Mouse (Mus musculus) thymus, adult 18-20 months (tissue): Measurements from ENCODE around the gene Uqcrc1.

Experiments used
- DNase-seq, 2 experiments: peaks; one replicate each; pipeline ENCODE4 v3.0.0; 2022; ENCODE audit warnings: mixed read lengths in 2 of 2

The Uqcrc1 gene

GRCm38 (mm10) chr9:108987704-108988350 lies 51.4 kb downstream of the Uqcrc1 start:
- DNase-seq: no peak

- no peak for DNase-seq
Measured at GRCm38 (mm10) chr9:108989802-108990461, 53.5 kb downstream of the Uqcrc1 start.

GRCm38 (mm10) chr9:108990462-108990820 lies 54.0 kb downstream of the Uqcrc1 start:
- no peak for DNase-seq

GRCm38 (mm10) chr9:108991428-108992084 lies 55.1 kb downstream of the Uqcrc1 start, which contains the start of gene Pfkfb4:
Gene Pfkfb4 (plus strand): TSS chr9:108991778.
- DNase-seq: peak; percentile 89 to 97

- peak in 1 of 2 experiments; percentile 54 for DNase-seq
Measured at GRCm38 (mm10) chr9:108992085-108992469, 55.6 kb downstream of the Uqcrc1 start.

- no peak for DNase-seq
Measured at GRCm38 (mm10) chr9:108992620-108993361, 56.4 kb downstream of the Uqcrc1 start.

- DNase-seq: no peak
Measured at GRCm38 (mm10) chr9:108996411-108996810, 60.0 kb downstream of the Uqcrc1 start.

- DNase-seq: no peak
Measured at GRCm38 (mm10) chr9:108998287-108999166, 62.1 kb downstream of the Uqcrc1 start.

- DNase-seq: no peak
Measured at GRCm38 (mm10) chr9:108999167-108999526, 62.7 kb downstream of the Uqcrc1 start.
